Mouse (Mus musculus): Measurements from ENCODE around the gene Akr1c13.
"Not testable (repeated sequence)": the region's sequence is repeated elsewhere in the genome, so short reads cannot be mapped to it uniquely, and the experiment has no call there.

The Akr1c13 gene

DNA sequence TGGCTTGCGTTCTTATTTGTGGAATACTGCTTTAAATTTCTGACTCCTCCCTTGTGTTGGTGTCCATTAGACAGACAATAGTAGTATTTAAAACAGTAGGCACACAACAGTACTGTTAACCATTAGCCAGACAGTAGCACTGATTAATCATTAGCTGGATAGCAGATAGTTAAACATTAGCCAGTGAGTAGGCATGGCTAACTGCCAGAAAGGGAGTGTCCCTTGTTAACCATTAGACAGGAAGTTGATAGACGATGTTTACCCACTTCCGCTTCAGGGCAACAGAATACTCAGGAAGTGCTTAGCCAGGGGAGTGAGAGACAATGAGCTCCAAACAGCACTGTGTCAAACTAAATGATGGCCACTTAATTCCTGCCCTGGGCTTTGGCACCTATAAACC is at the start of gene Akr1c13:
Akr1c13 (plus strand) TSS at position 247 of the 400 bp plus-strand sequence.
- DNase-seq = peak; percentile 75

- DNase-seq = no peak
Observed at GRCm38 (mm10) chr13:4144261-4144660, 46.7 kb upstream of the Akr1c13 start.

- DNase-seq = no peak
Observed at GRCm38 (mm10) chr13:4150518-4150917, 40.4 kb upstream of the Akr1c13 start, which contains the start of gene Akr1c18. Gene Akr1c18 (minus strand): TSS chr13:4150654.

DNA sequence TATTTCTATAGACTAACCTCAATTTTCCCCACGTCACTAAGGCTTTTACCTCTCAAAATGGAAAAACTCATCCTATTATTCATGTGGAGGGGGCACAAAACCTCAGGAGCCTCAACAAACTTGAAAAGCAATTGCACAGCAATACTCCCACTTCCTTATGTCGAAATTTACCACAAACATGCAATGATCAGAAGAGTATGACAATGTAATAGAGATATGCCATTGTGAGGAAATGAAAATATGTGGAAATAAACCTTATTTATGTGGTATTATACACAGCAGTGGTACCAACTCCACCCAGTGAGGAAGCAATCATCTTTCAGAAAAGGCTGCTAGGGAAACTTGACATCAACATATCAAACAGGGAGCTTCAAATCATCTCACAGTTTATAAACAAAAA is 38.0 kb upstream of the Akr1c13 start:
- no peak for DNase-seq

GRCm38 (mm10) chr13:4153593-4153992 is 37.4 kb upstream of the Akr1c13 start:
- no peak for DNase-seq

GRCm38 (mm10) chr13:4155286-4155685 is 35.7 kb upstream of the Akr1c13 start:
- no peak for DNase-seq

DNA sequence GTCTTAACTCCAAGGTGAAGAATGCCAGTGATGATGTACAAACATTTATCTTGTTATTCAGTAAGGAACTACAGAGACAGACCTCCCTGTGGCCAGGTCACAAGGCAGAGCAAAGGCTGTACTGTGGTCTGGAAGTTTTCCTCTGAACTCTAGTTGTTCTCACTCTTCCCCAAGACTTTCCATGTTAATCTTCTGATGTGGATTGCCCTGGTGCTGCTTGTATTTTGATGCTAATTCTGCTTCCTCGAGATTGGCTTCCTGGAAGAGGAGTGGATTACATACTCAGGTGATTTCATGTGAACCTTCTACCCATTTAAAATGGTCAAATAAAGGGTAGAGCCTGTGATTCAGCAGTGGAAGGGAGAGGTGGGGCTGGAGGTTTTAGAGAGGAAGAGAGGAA is 22.9 kb upstream of the Akr1c13 start:
- no peak for DNase-seq

- DNase-seq = no peak
Observed at GRCm38 (mm10) chr13:4172978-4173377, 18.0 kb upstream of the Akr1c13 start.

GRCm38 (mm10) chr13:4181321-4181720 is 9.6 kb upstream of the Akr1c13 start:
- not testable (repeated sequence) for DNase-seq

DNA sequence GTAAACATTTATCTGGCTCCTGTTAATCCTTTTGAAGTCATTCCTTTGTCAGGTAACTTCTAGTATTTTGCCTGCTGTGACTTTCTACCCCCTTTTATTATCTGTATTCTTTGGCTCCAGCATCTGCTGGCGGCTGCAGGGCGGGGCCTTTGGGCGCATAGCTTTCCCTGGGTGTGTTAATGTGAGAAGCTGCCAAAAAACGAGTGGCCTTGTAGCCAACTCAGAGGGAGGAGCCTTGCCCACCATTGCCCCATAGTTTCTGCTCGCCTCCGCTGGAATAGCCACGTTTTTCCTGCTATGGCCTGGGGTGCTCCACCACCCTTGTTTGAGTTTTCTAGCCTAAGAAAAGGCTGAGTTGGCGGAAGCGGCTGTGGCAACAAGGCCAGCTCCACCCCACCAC is 7.8 kb upstream of the Akr1c13 start:
- DNase-seq = peak; percentile 3

- not testable (repeated sequence) for DNase-seq
Observed at GRCm38 (mm10) chr13:4186641-4187411, 4.1 kb upstream of the Akr1c13 start.

DNA sequence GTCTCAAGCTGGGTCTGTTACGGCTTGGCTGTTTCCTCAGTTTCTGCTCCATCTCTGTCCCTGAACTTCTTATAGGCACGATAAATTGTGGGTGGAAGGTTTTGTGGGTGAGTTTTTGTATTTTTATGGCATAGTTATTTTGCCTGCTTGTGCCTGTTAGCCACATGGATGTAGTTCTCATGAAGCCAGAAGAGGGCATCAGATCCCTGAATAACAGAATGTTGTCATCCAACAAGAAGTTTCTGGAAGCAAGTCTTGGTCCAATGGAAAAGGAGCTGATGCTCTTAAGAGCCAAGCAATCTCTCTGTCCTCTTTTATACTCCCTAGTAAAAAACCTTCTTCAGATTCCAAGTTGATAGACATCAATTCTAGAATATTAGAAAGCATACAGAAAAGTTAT is 2.8 kb upstream of the Akr1c13 start:
- peak; percentile 50 for DNase-seq

DNA sequence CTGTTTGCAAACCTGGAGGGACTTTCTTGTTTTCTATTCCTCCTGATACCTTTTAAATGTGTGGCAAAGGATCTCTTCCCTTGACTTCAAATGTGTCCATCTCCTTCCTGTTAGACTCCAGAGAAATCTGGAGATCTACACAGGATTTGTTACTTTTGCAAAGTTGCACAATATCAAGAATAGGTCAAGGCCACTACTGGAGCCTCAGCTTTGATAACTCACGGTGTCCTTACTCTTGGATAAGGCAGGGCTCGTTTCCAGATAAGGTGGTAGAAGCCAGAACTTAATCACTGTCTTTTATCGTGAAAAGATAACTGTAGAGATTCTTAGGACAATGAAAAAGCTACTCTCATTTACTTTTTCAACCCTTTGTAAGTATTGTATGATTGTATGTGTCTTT is 1.6 kb downstream of the Akr1c13 start:
- no peak for DNase-seq

DNA sequence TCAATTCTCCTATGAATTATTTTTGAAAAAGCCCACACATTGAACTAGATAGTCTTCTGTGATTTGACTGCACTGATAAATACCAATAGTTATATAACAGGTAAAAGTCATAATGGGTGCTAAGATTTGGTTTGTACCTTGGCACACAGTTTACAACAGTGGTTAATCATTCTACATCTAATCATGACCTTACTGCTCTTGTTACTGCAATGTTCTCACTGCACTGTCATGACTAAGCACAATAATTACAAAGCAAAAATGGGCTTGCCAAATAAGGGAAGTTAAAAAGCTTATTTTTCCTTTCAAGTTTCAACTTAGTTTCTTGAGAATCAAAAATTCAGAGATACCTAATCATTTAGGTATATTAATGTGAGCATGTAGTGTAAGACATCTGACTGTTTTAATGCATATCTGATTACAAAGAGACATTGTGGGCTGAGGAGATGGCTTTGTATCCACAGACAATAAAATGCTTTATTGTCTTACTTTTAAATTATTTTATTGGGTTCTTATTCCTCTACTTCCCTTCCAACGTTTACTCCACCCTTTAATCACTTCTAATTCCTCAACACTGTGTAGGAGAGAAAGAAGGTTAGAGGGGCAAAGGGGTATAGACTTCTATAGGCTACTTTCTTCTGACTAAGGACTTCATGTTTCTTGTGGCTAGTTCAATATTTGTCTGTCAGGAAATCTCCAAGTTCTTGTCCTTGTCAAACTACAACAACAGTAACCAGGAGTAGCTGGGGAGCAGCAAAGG is 15.4 kb downstream of the Akr1c13 start:
- DNase-seq = no peak

DNA sequence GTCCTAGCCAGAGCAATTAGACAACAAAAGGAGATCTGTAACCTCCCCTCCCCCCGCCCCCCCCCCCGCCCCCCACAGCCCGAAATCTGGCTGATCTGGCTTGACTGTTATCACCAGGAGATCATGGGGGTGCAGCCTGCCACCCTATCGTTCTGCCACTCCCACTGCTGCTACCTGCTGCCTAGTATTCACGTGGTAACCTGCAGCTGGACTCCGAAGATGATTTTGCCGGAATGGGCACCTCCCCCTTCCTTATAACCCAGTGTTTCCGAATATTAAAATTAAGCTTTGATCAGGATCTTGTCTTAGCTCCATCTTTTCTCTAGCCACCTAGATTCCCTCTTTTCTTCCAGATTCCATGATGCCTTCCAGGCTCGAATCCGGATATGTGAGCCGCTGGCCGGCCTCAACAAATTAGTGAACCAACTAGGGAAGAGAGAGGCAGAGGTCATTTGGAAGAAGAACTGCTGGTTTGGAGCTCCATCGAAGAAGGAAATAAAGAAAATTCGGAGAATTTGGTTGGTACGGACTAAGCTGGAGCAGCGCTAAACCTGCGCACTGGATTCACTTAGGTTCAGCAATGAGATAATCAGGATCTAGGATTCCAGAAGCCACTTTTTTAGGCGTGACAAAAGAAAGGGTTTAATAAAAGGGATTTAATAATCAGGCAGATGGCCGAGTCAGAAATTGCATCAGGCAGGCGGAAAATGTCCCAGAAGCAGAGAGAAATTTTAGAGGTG is 20.8 kb downstream of the Akr1c13 start:
- no peak for DNase-seq

DNA sequence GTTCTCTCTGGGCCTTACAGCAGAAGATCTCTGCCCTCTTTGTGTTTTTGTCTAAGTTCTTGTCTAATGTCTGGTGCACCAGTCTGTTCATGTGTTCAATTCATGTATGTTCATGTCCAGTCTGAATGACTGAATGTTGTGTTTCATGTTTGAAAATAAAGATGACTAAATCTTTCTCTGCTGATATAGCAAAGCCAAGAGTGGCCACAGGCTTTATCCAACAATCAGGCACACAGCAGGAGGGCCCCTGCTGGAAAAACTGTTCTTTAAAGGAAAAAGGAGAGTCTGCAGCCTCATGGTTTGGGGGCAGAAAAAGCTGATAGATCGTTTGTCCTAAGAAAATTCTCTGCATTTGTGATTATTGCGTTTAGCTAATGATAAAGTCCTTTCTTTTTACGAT is 21.4 kb downstream of the Akr1c13 start:
- no peak for DNase-seq

- not testable (repeated sequence) for DNase-seq
Observed at GRCm38 (mm10) chr13:4215496-4215895, 24.5 kb downstream of the Akr1c13 start.

- DNase-seq = peak; percentile 28
Observed at GRCm38 (mm10) chr13:4228441-4228840, 37.5 kb downstream of the Akr1c13 start, which contains the start of gene Akr1c19. Gene Akr1c19 (plus strand): TSS chr13:4228700.

DNA sequence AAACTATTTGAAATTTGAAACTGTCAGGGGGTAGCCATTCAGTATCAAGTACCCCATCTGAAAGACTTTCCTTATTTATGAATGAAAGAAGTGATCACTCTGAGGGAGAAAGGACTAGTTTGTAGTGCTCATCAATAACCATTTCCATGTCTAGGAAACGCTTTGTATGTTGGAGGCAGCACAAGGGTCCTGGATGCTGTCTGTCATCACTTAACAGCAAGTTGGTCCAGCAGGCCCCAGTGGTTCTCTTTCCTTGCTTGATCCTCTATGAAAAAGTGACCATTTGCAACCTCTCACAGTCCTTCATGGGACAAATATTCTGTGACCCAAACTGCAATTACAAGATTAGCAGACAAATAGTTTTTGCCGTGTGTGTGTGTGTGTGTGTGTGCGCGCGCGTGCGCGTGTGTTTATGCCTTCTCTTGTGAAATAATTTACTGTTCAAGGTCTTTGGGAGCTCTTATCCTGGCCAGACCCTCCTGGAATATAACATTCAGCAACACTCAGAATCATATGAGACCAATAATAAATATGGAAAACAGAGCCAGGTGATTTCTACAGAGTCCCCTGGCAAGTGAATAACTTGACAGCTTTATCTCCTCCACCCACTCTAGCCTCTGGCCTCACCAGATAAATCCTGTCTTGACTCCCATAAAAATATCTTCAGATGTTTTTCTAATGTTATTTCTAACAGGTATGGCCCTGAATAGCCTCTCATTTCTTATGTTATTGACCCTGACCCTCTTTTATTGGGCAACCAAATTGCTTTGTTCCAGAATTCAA is 40.1 kb downstream of the Akr1c13 start:
- DNase-seq = no peak

- no peak for DNase-seq
Observed at GRCm38 (mm10) chr13:4233135-4233534, 42.2 kb downstream of the Akr1c13 start.

- DNase-seq = peak; percentile 29
Observed at GRCm38 (mm10) chr13:4233536-4234172, 42.7 kb downstream of the Akr1c13 start.
